Mouse (Mus musculus) kidney, adult 2 months (tissue): ENCODE measurements around the gene Tmco4.

ENCODE experiments used
- CTCF ChIP-seq: fragments of 200-500 bp; conservative IDR thresholded peaks from 2 replicates; pipeline ENCODE4 v1.5.1; 2011; ENCODE audit warnings: low read depth, mild to moderate bottlenecking, control low read depth, low read length, moderate library complexity, mixed read lengths; ENCODE audit not compliant: insufficient read depth, insufficient read length
- POLR2A ChIP-seq: fragments of 200-500 bp; IDR thresholded peaks from one replicate; pipeline ENCODE4 v1.6.1; 2011; ENCODE audit warnings: low read depth, low read length, control low read depth

DNA sequence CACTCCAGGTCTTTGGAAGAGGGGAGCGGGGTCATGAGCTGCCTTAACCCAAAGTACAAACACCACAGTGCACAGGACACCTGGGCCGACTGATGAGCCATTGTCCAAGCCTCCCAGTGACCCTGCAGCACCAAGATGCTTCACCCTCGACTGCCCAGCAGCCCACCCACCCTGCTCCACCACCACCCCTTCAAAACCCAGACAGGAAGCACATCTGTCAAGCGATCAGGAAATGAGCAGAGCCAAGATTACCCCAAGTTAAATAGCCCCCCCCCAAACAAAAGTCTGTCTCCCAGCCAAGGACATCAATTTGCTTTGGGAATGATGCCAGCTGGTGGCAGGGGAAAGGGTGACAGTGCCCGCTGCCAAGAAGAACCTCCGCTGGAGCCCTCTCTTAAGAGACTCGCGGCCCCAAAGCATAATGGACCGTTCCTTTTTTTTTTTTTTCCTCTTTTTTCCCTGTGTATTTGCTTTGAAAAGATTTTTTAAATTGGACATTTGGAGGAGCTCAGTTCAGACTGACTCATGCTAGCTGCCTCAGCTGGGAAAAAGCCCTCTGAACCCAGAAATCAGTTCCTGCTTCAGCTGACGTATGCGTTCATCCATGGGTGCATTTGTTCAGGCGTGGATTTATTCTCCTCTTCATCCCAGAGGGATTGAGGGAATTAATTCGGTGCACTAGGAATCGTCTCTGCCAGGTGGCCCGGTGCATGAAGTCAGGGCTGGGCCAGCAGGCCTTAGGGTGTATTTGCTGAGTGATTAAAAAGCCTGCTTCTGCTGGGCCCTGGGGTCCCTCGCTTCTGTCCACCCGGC, 65.3 kb downstream of the Tmco4 start:
- TF ChIP-seq CTCF: no peak
- TF ChIP-seq POLR2A: no peak
